Mouse (Mus musculus) midbrain, embryonic 10.5 days (tissue): ENCODE data around the gene Anxa9. TPM values are rescaled to one million over a fixed set of nuclear protein-coding genes. Genes with fewer than 3 reads are reported as not detected.

Source experiments
- DNase-seq: peaks from one replicate; pipeline ENCODE4 v3.0.0-alpha.2; 2017; ENCODE audit warnings: low spot score
- H3K27ac ChIP-seq: fragments of 300-500 bp; sonication (generic); replicated peaks from 2 replicates; pipeline ENCODE4 v1.5.1; 2016; ENCODE audit warnings: mild to moderate bottlenecking
- H3K27me3 ChIP-seq: fragments of 300-500 bp; sonication (generic); 2 replicates; pipeline ENCODE4 v1.6.1; 2016; ENCODE audit warnings: low read depth, mild to moderate bottlenecking; ENCODE audit not compliant: poor library complexity, severe bottlenecking
- H3K36me3 ChIP-seq: fragments of 300-500 bp; sonication (generic); 2 replicates; pipeline ENCODE4 v1.6.1; 2016; ENCODE audit warnings: mild to moderate bottlenecking, moderate library complexity
- H3K4me1 ChIP-seq: fragments of 300-500 bp; sonication (generic); 2 replicates; pipeline ENCODE4 v1.6.1; 2016
- H3K4me3 ChIP-seq: fragments of 300-500 bp; sonication (generic); 2 replicates; pipeline ENCODE4 v1.5.1; 2016; ENCODE audit warnings: mild to moderate bottlenecking, moderate library complexity
- H3K9me3 ChIP-seq: fragments of 300-500 bp; sonication (generic); replicated peaks from 2 replicates; pipeline ENCODE4 v1.6.1; 2016; ENCODE audit warnings: mild to moderate bottlenecking
- WGBS: fragments of 180-500 bp; shearing (Covaris S2); methylation state at CpG from one replicate; pipeline ENCODE4 v1.1.7; 2016; 5-methylcytosine and 5-hydroxymethylcytosine counted together
- polyA plus RNA-seq: library from polyadenylated mRNA; unstranded; fragments of >200 nt; fragmentation: Nextera tagmentation; extraction: Ambion mirVana; gene quantifications from 2 replicates; pipeline ENCODE4 v1.2.1, GENCODE M21; 2016

The Anxa9 gene
- polyA plus RNA-seq, 1 experiment from 2014 or later, result 1.9 TPM

DNA sequence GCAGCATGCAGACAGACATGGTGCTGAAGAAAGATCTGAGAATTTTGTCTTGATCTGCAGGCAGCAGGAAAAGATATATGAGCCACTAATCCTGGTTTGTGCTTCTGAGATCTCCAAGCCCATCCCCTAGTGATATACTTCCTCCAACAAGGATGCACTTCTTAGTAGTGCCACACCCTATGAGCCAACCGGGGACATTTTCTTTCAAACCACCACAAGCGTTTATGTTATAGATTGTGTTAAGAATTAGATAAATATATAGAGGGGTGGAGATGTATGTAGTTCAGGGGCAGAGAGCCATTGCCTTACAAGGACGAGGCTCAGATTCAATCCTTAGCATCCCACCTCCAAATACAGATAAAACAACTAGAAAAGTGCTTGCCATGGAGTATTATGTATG is 3.5 kb upstream of the Anxa9 start:
- H3K4me3 ChIP-seq, result no peak overlapping the region
- H3K27me3 ChIP-seq, result no peaks in the 10 kb centered on the region
- H3K4me1 ChIP-seq, result peaks cover 16% of the 10 kb centered on the region
- H3K27ac ChIP-seq, result no peak overlapping the region
- no peaks in the 10 kb centered on the region for H3K9me3 ChIP-seq
- no peak for DNase-seq
- WGBS, result 70% methylated on average over 3 of the region's 3 CpGs
- H3K36me3 ChIP-seq, result 0 out of 2 replicates have a peak, but pooled peaks cover 3% of the 10 kb centered on the region

DNA sequence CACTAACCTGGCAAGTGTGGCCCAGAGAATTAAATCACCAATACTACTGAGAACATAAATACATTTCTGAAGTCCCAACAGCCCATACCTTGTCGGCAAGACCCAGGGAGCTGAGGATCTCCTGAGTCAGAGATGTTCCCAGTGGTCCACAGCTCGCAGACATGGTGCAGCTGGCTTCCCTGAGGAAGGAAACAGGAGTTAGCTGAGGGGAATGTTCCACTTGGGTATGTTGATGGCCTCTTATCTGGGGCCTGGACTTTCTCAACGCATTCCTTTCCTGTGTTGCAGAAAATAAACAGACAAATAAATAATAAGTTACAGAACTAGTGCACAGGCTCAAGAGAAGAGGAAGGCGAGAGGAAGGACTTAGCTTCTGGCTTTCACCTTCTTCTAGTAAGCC is 732 bp downstream of the Anxa9 start:
- H3K27ac ChIP-seq, result no peak overlapping the region
- DNase-seq, result no peak
- 86% methylated on average over 4 of the region's 4 CpGs for WGBS
- H3K36me3 ChIP-seq, result 0 out of 2 replicates have a peak, but pooled peaks cover 3% of the 10 kb centered on the region
- H3K4me3 ChIP-seq, result no peak overlapping the region
- no peaks in the 10 kb centered on the region for H3K27me3 ChIP-seq
- no peaks in the 10 kb centered on the region for H3K9me3 ChIP-seq
- H3K4me1 ChIP-seq, result no peaks in the 10 kb centered on the region

DNA sequence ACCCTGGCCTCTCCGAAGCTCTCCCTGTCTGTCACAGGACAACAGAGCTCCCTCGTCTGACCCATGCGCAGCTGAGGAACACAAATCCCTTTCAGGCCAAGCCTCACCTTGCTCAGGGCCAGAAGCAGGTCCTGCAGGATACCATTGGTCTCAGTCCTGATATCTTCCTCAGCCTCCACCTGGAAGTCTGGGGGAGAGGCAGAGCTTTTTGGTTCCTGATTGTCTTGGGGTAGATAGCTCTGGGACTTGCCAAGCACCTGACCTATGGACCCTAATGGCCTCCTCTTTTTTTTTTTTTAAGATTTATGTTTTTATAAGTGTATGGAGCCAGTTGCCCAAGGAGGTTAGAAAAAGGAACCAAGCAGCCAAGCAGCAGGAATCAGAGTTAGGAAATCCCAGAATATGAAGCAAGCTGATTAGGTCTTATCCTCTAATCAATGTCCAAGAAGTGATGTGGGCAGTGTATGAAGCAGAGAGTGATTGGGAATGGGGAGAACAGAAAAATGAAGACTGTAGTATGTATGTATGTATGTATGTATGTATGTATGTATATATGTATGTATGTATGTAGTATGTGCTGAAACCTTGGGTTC is 5.7 kb downstream of the Anxa9 start:
- no peak for DNase-seq
- no peak overlapping the region for H3K27ac ChIP-seq
- H3K36me3 ChIP-seq, result peaks cover 18% of the 10 kb centered on the region
- H3K4me1 ChIP-seq, result 0 out of 2 replicates have a peak, but pooled peaks cover 1% of the 10 kb centered on the region
- 87% methylated on average over 3 of the region's 3 CpGs for WGBS
- no peaks in the 10 kb centered on the region for H3K27me3 ChIP-seq
- no peak overlapping the region for H3K4me3 ChIP-seq
- H3K9me3 ChIP-seq, result no peaks in the 10 kb centered on the region

DNA sequence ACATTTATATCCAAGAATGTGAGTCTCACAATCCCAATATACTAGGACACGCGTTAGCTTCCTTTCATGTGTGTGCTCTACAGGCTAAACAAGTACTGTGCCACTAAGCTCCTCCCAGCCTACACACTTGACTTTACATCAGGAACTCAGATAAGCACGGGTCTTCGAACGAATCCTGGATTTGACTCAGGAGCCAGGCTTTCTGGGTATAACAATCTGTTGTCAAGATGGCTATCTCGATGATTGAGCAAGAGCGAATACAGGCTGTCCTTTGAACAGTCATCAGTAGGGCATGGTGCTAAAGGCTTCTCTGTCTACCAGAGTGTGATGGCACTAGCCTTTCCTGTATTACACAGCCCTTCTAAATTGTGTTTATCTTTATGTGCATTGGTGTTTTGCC is 9.0 kb downstream of the Anxa9 start:
- DNase-seq, result no peak
- no peaks in the 10 kb centered on the region for H3K27me3 ChIP-seq
- H3K27ac ChIP-seq, result no peak overlapping the region
- 95% methylated on average over 7 of the region's 7 CpGs for WGBS
- no peak overlapping the region for H3K4me3 ChIP-seq
- peaks cover 6% of the 10 kb centered on the region; the same call in 1 of the 2 replicates for H3K4me1 ChIP-seq
- H3K9me3 ChIP-seq, result no peaks in the 10 kb centered on the region
- peaks cover 44% of the 10 kb centered on the region for H3K36me3 ChIP-seq

DNA sequence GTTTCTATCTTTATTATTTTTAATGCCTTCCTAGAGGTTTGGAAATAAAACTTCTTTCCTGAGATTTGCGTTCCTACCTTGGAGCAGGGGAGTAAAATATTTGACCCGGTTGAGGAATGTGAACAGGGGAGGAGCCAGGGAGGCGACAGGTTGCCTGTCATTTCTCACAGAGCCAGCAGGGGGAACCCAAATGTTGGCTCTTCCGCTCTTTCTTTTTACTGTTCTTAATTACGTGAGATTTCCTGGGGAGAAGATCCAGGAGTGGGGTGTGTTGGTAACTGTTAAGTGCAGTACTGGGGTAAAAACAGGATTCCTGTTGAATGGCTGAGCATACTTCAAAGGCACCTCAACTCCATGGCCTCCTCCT is 10.9 kb downstream of the Anxa9 start:
- peaks cover 6% of the 10 kb centered on the region; the same call in 1 of the 2 replicates for H3K4me1 ChIP-seq
- 13% methylated on average over 5 of the region's 5 CpGs for WGBS
- H3K27me3 ChIP-seq, result no peaks in the 10 kb centered on the region
- peak; percentile 30 for DNase-seq
- H3K36me3 ChIP-seq, result peaks cover 58% of the 10 kb centered on the region
- no peak overlapping the region for H3K27ac ChIP-seq
- no peak overlapping the region for H3K4me3 ChIP-seq
- no peaks in the 10 kb centered on the region for H3K9me3 ChIP-seq

DNA sequence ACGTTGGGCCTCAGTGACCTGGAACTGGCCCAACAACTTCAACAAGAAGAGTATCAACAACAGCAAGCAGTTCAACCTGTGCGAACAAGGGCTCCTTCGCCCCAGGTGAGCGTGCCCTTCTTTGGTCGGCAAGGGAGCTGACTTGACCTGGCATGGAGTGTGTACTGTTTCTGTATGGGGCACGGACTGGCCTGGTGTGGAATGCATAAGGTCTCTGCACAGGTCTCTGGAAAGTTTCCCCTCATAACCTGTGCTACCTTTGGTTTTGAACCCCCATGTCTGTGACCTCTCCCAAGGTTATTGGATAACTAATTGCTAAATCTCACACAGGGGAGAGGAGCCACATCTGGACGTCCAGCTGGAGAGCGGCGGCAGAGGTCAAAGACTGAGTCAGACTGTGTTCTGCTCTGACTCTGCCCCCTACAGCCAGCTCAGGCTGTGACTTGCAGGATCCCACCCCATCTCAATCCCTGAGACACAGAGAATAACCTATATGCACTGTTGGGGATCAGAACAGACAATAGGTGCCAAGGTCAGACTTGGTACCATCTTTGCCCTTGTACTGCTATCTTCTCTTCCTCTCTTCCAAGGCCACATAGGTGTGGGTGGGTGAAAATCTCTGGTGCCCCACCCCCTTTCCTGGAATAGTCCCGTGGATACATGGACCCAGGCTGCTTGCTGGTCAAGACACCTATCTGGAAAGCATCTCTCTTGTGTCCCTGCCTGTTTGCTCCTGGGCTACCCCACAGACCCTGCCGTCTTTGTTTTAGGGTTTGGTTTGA is 11.5 kb downstream of the Anxa9 start:
- Histone ChIP-seq H3K4me1 (peaks cover 6% of the 10 kb centered on the region; the same call in 1 of the 2 replicates), H3K27ac (no peak overlapping the region), H3K27me3 (no peaks in the 10 kb centered on the region), H3K4me3 (no peak overlapping the region), H3K36me3 (peaks cover 64% of the 10 kb centered on the region), H3K9me3 (no peaks in the 10 kb centered on the region)
- 83% methylated on average over 11 of the region's 11 CpGs for WGBS
- no peak for DNase-seq

- peaks cover 70% of the 10 kb centered on the region for H3K36me3 ChIP-seq
- H3K27ac ChIP-seq, result no peak overlapping the region
- no peaks in the 10 kb centered on the region for H3K9me3 ChIP-seq
- peaks cover 6% of the 10 kb centered on the region; the same call in 1 of the 2 replicates for H3K4me1 ChIP-seq
- no peak for DNase-seq
- no peak overlapping the region for H3K4me3 ChIP-seq
- no peaks in the 10 kb centered on the region for H3K27me3 ChIP-seq
- 88% methylated on average over 5 of the region's 5 CpGs for WGBS
Observed at GRCm38 (mm10) chr3:95294718-95295117, 12.3 kb downstream of the Anxa9 start.

- Histone ChIP-seq H3K27me3 (no peaks in the 10 kb centered on the region), H3K9me3 (no peaks in the 10 kb centered on the region), H3K27ac (no peak overlapping the region), H3K36me3 (peaks cover 73% of the 10 kb centered on the region), H3K4me3 (no peak overlapping the region), H3K4me1 (peaks cover 6% of the 10 kb centered on the region; the same call in 1 of the 2 replicates)
- no peak for DNase-seq
- WGBS, result 82% methylated on average over 7 of the region's 7 CpGs
Observed at GRCm38 (mm10) chr3:95294316-95294715, 12.7 kb downstream of the Anxa9 start.

GRCm38 (mm10) chr3:95293537-95293936 is 13.4 kb downstream of the Anxa9 start:
- no peak for DNase-seq
- H3K9me3 ChIP-seq, result no peaks in the 10 kb centered on the region
- H3K27me3 ChIP-seq, result no peaks in the 10 kb centered on the region
- no peak overlapping the region for H3K4me3 ChIP-seq
- H3K4me1 ChIP-seq, result peaks cover 6% of the 10 kb centered on the region; the same call in 1 of the 2 replicates
- H3K36me3 ChIP-seq, result peaks cover 77% of the 10 kb centered on the region
- WGBS, result 85% methylated on average over 11 of the region's 11 CpGs
- H3K27ac ChIP-seq, result no peak overlapping the region

GRCm38 (mm10) chr3:95292899-95293298 is 14.1 kb downstream of the Anxa9 start:
- DNase-seq, result no peak
- peaks cover 83% of the 10 kb centered on the region for H3K36me3 ChIP-seq

DNA sequence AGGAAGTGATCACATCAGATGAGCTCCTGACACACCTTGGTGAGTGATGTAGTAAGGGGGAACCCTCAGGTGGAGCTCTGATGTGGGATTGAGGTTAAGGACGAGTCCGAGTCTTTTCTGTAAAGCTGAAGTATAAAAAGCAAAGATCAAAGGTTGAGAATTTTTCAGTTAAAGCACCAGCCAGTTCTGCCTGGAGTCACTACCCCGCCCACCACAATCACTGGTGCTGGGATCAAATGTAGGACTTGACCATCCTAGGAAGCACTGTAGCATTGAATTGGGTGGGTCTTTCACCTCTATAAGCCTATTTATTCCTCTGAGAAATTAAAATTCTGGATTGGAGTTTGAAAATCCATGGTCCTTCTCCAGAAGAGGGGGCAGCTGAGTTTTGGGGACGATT is 15.9 kb downstream of the Anxa9 start:
- no peaks in the 10 kb centered on the region for H3K27me3 ChIP-seq
- WGBS, result 91% methylated on average over 4 of the region's 4 CpGs
- no peak for DNase-seq
- H3K36me3 ChIP-seq, result peaks cover 75% of the 10 kb centered on the region
- H3K4me1 ChIP-seq, result peaks cover 2% of the 10 kb centered on the region; the same call in 1 of the 2 replicates
- no peak overlapping the region for H3K4me3 ChIP-seq
- no peaks in the 10 kb centered on the region for H3K9me3 ChIP-seq
- H3K27ac ChIP-seq, result no peak overlapping the region

More at GRCm38 (mm10) chr3:95292899-95293298, 14.1 kb downstream of the Anxa9 start:
- Histone ChIP-seq H3K27me3 (no peaks in the 10 kb centered on the region), H3K9me3 (no peaks in the 10 kb centered on the region), H3K4me3 (no peak overlapping the region), H3K4me1 (peaks cover 6% of the 10 kb centered on the region; the same call in 1 of the 2 replicates), H3K27ac (no peak overlapping the region)
- 87% methylated on average over 2 of the region's 2 CpGs for whole genome bisulfite sequencing

DNA sequence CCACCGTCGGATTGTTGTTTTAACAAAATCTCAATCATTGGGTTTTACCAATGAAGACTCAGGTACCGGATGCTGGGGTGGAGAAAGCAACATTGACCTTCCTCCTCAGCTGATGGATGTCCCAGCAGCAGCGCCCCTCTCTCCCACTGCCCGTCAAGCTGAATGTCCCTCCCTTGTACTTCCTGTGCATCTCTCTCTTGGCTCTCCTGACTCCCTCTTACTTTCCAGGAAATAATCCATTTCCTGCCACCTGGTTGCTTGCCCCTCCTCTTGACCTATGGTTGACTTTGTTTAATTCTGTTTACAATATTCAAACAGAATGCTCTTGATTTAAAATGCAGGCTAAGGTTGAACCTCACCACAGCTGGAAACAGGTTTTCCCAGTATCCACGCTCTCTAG is 16.8 kb downstream of the Anxa9 start:
- Histone ChIP-seq H3K27ac (no peak overlapping the region), H3K4me3 (no peak overlapping the region), H3K4me1 (no peaks in the 10 kb centered on the region), H3K36me3 (peaks cover 68% of the 10 kb centered on the region), H3K27me3 (no peaks in the 10 kb centered on the region), H3K9me3 (no peaks in the 10 kb centered on the region)
- WGBS, result 82% methylated on average over 6 of the region's 6 CpGs
- no peak for DNase-seq

DNA sequence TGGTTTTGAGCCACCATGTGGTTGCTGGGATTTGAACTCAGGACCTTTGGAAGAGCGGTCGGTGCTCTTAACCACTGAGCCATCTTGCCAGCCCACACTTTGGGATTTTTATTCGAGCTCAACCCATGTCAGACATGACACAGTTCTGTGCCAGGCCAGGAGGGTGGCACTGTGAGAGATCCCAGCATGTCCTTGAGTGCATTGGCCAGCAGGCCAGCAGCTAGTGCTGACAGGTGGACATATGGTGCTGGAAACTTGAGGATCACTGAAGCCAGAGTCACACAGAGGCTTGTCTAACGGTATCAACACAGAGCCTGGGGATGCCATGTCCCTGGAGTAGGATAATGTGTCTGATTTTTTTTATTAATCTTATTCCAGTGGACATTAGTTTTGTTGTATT is 17.6 kb downstream of the Anxa9 start:
- Histone ChIP-seq H3K4me1 (peaks cover 5% of the 10 kb centered on the region; the same call in 1 of the 2 replicates), H3K4me3 (no peak overlapping the region), H3K27me3 (no peaks in the 10 kb centered on the region), H3K27ac (no peak overlapping the region), H3K36me3 (peaks cover 61% of the 10 kb centered on the region), H3K9me3 (no peaks in the 10 kb centered on the region)
- DNase-seq, result no peak
- WGBS, result 95% methylated on average over 4 of the region's 4 CpGs
